Mouse (Mus musculus) bone marrow macrophage, adult 2 months (primary cell): Measurements from ENCODE around the gene Iqub.

Source experiments
- CTCF ChIP-seq: IDR thresholded peaks from 2 replicates; pipeline ENCODE4 v1.5.1; 2012; ENCODE audit warnings: low read depth, mild to moderate bottlenecking, low read length, moderate library complexity
- POLR2A ChIP-seq: IDR thresholded peaks from 2 replicates; pipeline ENCODE4 v1.6.1; 2012; ENCODE audit warnings: mild to moderate bottlenecking, low read depth, low read length, borderline replicate concordance

DNA sequence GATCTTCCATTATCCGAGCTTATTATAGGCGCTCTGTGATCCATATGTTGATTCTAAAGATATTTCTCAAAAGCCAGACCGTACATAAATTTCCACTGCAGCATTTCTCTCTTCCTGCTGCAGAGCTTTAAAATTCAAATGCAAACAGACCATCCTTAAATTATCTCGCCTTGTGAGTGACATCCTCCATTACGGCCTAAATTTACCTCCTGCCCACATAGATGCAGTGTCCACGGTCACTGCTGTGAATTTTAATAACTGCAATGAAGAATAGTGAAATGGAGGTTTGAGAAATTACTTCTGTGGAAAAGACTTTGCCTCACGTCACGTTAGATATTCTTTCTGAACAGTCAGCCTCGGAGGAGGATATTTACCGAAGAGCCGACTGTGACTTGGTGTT lies 98.8 kb downstream of the Iqub start:
- TF ChIP-seq CTCF, result no peak
- no peak for TF ChIP-seq POLR2A
